Mouse (Mus musculus): ENCODE measurements around the gene Uimc1. TPM values are rescaled to one million over a fixed set of nuclear protein-coding genes. Genes with fewer than 3 reads are reported as not detected.

Gene Uimc1
- polyA plus RNA-seq, 1 experiment: 7.2 TPM

- WGBS: 39% methylated on average over 7 of the region's 7 CpGs
- DNase-seq: no peak
- peaks cover 2% of the 10 kb centered on the region; the same call in 1 of the 2 replicates for H3K4me1 ChIP-seq (ENCODE audit: control insufficient read depth, insufficient read depth, low read length)
- no peak overlapping the region for H3K4me3 ChIP-seq (replicated peaks; ENCODE audit: extremely low read depth, low read depth, low read length)
- no peak for TF ChIP-seq CTCF (IDR thresholded peaks at IDR 0.05; ENCODE audit: insufficient read depth, low read length)
- no peak for TF ChIP-seq POLR2A (IDR thresholded peaks at IDR 0.05; ENCODE audit: borderline replicate concordance, extremely low read depth, low read depth, low read length)
Observed at GRCm38 (mm10) chr13:55069719-55070118, 30.4 kb downstream of the Uimc1 start.

GRCm38 (mm10) chr13:55063276-55063675 lies 36.8 kb downstream of the Uimc1 start:
- no peak for DNase-seq
- H3K4me1 ChIP-seq (ENCODE audit: control insufficient read depth, insufficient read depth, low read length): no peaks in the 10 kb centered on the region
- WGBS: 61% methylated on average over 2 of the region's 2 CpGs
- TF ChIP-seq POLR2A (IDR thresholded peaks at IDR 0.05; ENCODE audit: borderline replicate concordance, extremely low read depth, low read depth, low read length): no peak
- TF ChIP-seq CTCF (IDR thresholded peaks at IDR 0.05; ENCODE audit: insufficient read depth, low read length): no peak
- no peak overlapping the region for H3K4me3 ChIP-seq (replicated peaks; ENCODE audit: extremely low read depth, low read depth, low read length)

- TF ChIP-seq POLR2A (IDR thresholded peaks at IDR 0.05; ENCODE audit: borderline replicate concordance, extremely low read depth, low read depth, low read length): no peak
- TF ChIP-seq CTCF (IDR thresholded peaks at IDR 0.05; ENCODE audit: insufficient read depth, low read length): peak; percentile 56
- Histone ChIP-seq H3K4me1 (ENCODE audit: control insufficient read depth, insufficient read depth, low read length) (no peaks in the 10 kb centered on the region), H3K4me3 (replicated peaks; ENCODE audit: extremely low read depth, low read depth, low read length) (no peak overlapping the region)
- peak; percentile 14 for DNase-seq
- WGBS: 99% methylated on average over 2 of the region's 2 CpGs
Observed at GRCm38 (mm10) chr13:55058042-55058441, 42.1 kb downstream of the Uimc1 start.

- Histone ChIP-seq H3K4me3 (replicated peaks; ENCODE audit: extremely low read depth, low read depth, low read length) (no peak overlapping the region), H3K4me1 (ENCODE audit: control insufficient read depth, insufficient read depth, low read length) (no peaks in the 10 kb centered on the region)
- no peak for DNase-seq
- WGBS: 76% methylated on average over 3 of the region's 3 CpGs
- no peak for TF ChIP-seq CTCF (IDR thresholded peaks at IDR 0.05; ENCODE audit: insufficient read depth, low read length)
- TF ChIP-seq POLR2A (IDR thresholded peaks at IDR 0.05; ENCODE audit: borderline replicate concordance, extremely low read depth, low read depth, low read length): no peak
Observed at GRCm38 (mm10) chr13:55047706-55048105, 52.4 kb downstream of the Uimc1 start.

- WGBS: 94% methylated on average over 2 of the region's 2 CpGs
- TF ChIP-seq CTCF (IDR thresholded peaks at IDR 0.05; ENCODE audit: insufficient read depth, low read length) (no peak), POLR2A (IDR thresholded peaks at IDR 0.05; ENCODE audit: borderline replicate concordance, extremely low read depth, low read depth, low read length) (no peak)
- Histone ChIP-seq H3K4me1 (ENCODE audit: control insufficient read depth, insufficient read depth, low read length) (no peaks in the 10 kb centered on the region), H3K4me3 (replicated peaks; ENCODE audit: extremely low read depth, low read depth, low read length) (no peak overlapping the region)
- DNase-seq: no peak
Observed at GRCm38 (mm10) chr13:55040016-55040415, 60.1 kb downstream of the Uimc1 start.

GRCm38 (mm10) chr13:55024215-55024614 lies 75.9 kb downstream of the Uimc1 start:
- DNase-seq: no peak
- WGBS: 68% methylated on average over 2 of the region's 2 CpGs
- TF ChIP-seq CTCF (IDR thresholded peaks at IDR 0.05; ENCODE audit: insufficient read depth, low read length) (no peak), POLR2A (IDR thresholded peaks at IDR 0.05; ENCODE audit: borderline replicate concordance, extremely low read depth, low read depth, low read length) (no peak)

GRCm38 (mm10) chr13:55022715-55023114 lies 77.4 kb downstream of the Uimc1 start:
- Histone ChIP-seq H3K4me3 (replicated peaks; ENCODE audit: extremely low read depth, low read depth, low read length) (peak overlapping the region; percentile 32), H3K4me1 (ENCODE audit: control insufficient read depth, insufficient read depth, low read length) (0 out of 2 replicates have a peak, but pooled peaks cover 3% of the 10 kb centered on the region)
- 34% methylated on average over 9 of the region's 9 CpGs for WGBS
- DNase-seq: no peak
- TF ChIP-seq POLR2A (IDR thresholded peaks at IDR 0.05; ENCODE audit: borderline replicate concordance, extremely low read depth, low read depth, low read length): no peak
- no peak for TF ChIP-seq CTCF (IDR thresholded peaks at IDR 0.05; ENCODE audit: insufficient read depth, low read length)

More at GRCm38 (mm10) chr13:55024215-55024614, 75.9 kb downstream of the Uimc1 start:
- Histone ChIP-seq H3K4me1 (ENCODE audit: control insufficient read depth, insufficient read depth, low read length) (0 out of 2 replicates have a peak, but pooled peaks cover 3% of the 10 kb centered on the region), H3K4me3 (replicated peaks; ENCODE audit: extremely low read depth, low read depth, low read length) (no peak overlapping the region)

GRCm38 (mm10) chr13:55022256-55022655 lies 77.8 kb downstream of the Uimc1 start:
- Histone ChIP-seq H3K4me3 (replicated peaks; ENCODE audit: extremely low read depth, low read depth, low read length) (peak overlapping the region; percentile 9), H3K4me1 (ENCODE audit: control insufficient read depth, insufficient read depth, low read length) (0 out of 2 replicates have a peak, but pooled peaks cover 3% of the 10 kb centered on the region)
- WGBS: 70% methylated on average over 4 of the region's 4 CpGs
- TF ChIP-seq POLR2A (IDR thresholded peaks at IDR 0.05; ENCODE audit: borderline replicate concordance, extremely low read depth, low read depth, low read length): no peak
- TF ChIP-seq CTCF (IDR thresholded peaks at IDR 0.05; ENCODE audit: insufficient read depth, low read length): no peak
- no peak for DNase-seq

- WGBS: 63% methylated on average over 13 of the region's 13 CpGs
- no peak for DNase-seq
- TF ChIP-seq CTCF (IDR thresholded peaks at IDR 0.05; ENCODE audit: insufficient read depth, low read length) (no peak), POLR2A (IDR thresholded peaks at IDR 0.05; ENCODE audit: borderline replicate concordance, extremely low read depth, low read depth, low read length) (no peak)
- Histone ChIP-seq H3K4me3 (replicated peaks; ENCODE audit: extremely low read depth, low read depth, low read length) (no peak within 1 kb of the TSS), H3K4me1 (ENCODE audit: control insufficient read depth, insufficient read depth, low read length) (0 out of 2 replicates have a peak, but pooled peaks cover 3% of the 10 kb centered on the region)
Observed at GRCm38 (mm10) chr13:55021194-55021779, 78.8 kb downstream of the Uimc1 start, which contains the start of gene Hk3. Gene Hk3 (minus strand): TSS chr13:55021385.

GRCm38 (mm10) chr13:55020051-55020450 lies 80.0 kb downstream of the Uimc1 start:
- TF ChIP-seq POLR2A (IDR thresholded peaks at IDR 0.05; ENCODE audit: borderline replicate concordance, extremely low read depth, low read depth, low read length): no peak
- TF ChIP-seq CTCF (IDR thresholded peaks at IDR 0.05; ENCODE audit: insufficient read depth, low read length): no peak
- no peak for DNase-seq
- Histone ChIP-seq H3K4me3 (replicated peaks; ENCODE audit: extremely low read depth, low read depth, low read length) (no peak overlapping the region), H3K4me1 (ENCODE audit: control insufficient read depth, insufficient read depth, low read length) (0 out of 2 replicates have a peak, but pooled peaks cover 3% of the 10 kb centered on the region)
- 75% methylated on average over 4 of the region's 4 CpGs for WGBS

All from lung, adult 2 months (tissue).